Mouse (Mus musculus) kidney, embryonic 14.5 days (tissue): ENCODE measurements around the gene Adh7. TPM values are rescaled to one million over a fixed set of nuclear protein-coding genes. Genes with fewer than 3 reads are reported as not detected.

Experiments used
- ATAC-seq: fragments of 200-750 bp; cut with Nextera tagmentation; 2 replicates; pipeline ENCODE4 v1.8.0; 2017; ENCODE audit warnings: moderate number of reproducible peaks, mild to moderate bottlenecking, moderate TSS enrichment, moderate library complexity; ENCODE audit not compliant: low FRiP score, low TSS enrichment
- H3K27ac ChIP-seq: fragments of 300-500 bp; sonication (generic); 2 replicates; pipeline ENCODE4 v1.5.1; 2014; ENCODE audit warnings: low read depth, mild to moderate bottlenecking, low read length, moderate library complexity, mixed read lengths
- H3K27me3 ChIP-seq: fragments of 300-500 bp; sonication (generic); 2 replicates; pipeline ENCODE4 v1.6.1; 2014; ENCODE audit warnings: mild to moderate bottlenecking, low read length; ENCODE audit not compliant: control insufficient read depth, insufficient read depth
- H3K36me3 ChIP-seq: fragments of 300-500 bp; sonication (generic); 2 replicates; pipeline ENCODE4 v1.6.1; 2014; ENCODE audit warnings: low read length, mixed read lengths; ENCODE audit not compliant: control insufficient read depth, insufficient read depth
- H3K4me1 ChIP-seq: fragments of 300-500 bp; sonication (generic); 2 replicates; pipeline ENCODE4 v1.6.1; 2014; ENCODE audit warnings: low read length, mixed read lengths; ENCODE audit not compliant: control insufficient read depth, insufficient read depth
- H3K4me2 ChIP-seq: fragments of 300-500 bp; sonication (generic); replicated peaks from 2 replicates; pipeline ENCODE4 v1.6.1; 2014; ENCODE audit warnings: low read depth, mild to moderate bottlenecking, low read length
- H3K4me3 ChIP-seq: fragments of 300-500 bp; sonication (generic); 2 replicates; pipeline ENCODE4 v1.5.1; 2014; ENCODE audit warnings: mild to moderate bottlenecking, low read length
- H3K9ac ChIP-seq: fragments of 300-500 bp; sonication (generic); 2 replicates; pipeline ENCODE4 v1.6.1; 2014; ENCODE audit warnings: low read depth, mild to moderate bottlenecking, low read length, moderate library complexity
- H3K9me3 ChIP-seq: fragments of 300-500 bp; sonication (generic); 2 replicates; pipeline ENCODE4 v1.6.1; 2016; ENCODE audit warnings: low read length; ENCODE audit not compliant: control insufficient read depth
- WGBS: fragments of 180-500 bp; shearing (Covaris S2); extraction: QIAGEN DNeasy Blood & Tissue Kit; methylation state at CpG from one replicate; pipeline ENCODE4 v1.1.7; 2014; 5-methylcytosine and 5-hydroxymethylcytosine counted together
- polyA plus RNA-seq: library from polyadenylated mRNA; unstranded; fragments of >200 nt; fragmentation: Nextera tagmentation; extraction: Ambion mirVana; gene quantifications from 2 replicates; pipeline ENCODE4 v1.2.1, GENCODE M21; 2014

Gene Adh7
- polyA plus RNA-seq, 1 experiment from 2014 or later, result 0.46 TPM

DNA sequence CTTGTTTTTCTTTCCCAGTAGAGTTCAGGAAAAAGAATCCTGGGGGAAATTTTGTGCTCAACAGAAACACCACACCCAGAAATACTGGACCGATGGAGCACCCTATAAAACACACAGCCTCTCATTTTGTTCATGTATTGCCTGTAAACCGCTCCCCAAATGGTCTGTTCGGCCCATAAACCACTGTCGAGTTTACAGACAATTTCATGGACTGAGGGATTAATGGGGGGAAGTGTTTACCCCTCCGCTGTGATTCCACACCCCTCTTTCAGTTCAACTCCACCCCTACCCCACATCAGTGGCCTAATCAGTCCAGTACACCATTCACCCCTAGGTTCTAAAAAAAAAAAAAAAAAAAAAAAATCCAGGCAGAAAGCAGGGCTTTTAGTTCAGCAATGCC is 23.4 kb downstream of the Adh7 start:
- ATAC-seq, result peak; percentile 47
- Histone ChIP-seq H3K27me3 (no peaks in the 10 kb centered on the region), H3K36me3 (no peaks in the 10 kb centered on the region), H3K4me2 (no peak overlapping the region), H3K9ac (no peak overlapping the region), H3K9me3 (no peaks in the 10 kb centered on the region), H3K4me1 (peaks cover 5% of the 10 kb centered on the region; the same call in 1 of the 2 replicates), H3K4me3 (no peak overlapping the region), H3K27ac (no peak overlapping the region; the same call in 1 of the 2 replicates)
- 31% methylated on average over 5 of the region's 5 CpGs for WGBS

DNA sequence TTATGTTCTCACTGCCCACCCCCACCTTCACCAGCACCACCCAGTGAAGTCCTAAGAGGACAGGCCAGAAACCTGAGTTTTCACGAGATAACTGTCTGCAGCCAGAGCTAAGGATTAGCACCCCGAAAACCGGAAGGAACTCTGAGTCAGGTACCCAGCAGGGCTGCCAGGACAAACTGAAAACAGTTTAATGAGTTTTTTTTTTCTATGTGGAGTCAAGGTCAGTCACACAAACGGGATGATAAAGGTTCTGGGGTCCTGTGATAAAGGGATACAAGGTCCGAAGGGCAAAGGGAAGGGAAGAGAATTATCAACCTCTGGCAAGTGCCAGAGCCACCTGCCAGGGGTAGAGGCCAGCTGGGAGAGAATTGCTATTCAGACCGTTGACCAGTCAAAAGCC is 23.8 kb downstream of the Adh7 start:
- no peak for ATAC-seq
- Histone ChIP-seq H3K4me3 (no peak overlapping the region), H3K27ac (no peak overlapping the region; the same call in 1 of the 2 replicates), H3K4me2 (no peak overlapping the region), H3K9me3 (no peaks in the 10 kb centered on the region), H3K36me3 (no peaks in the 10 kb centered on the region), H3K27me3 (no peaks in the 10 kb centered on the region), H3K4me1 (peaks cover 5% of the 10 kb centered on the region; the same call in 1 of the 2 replicates), H3K9ac (no peak overlapping the region)
- 40% methylated on average over 6 of the region's 6 CpGs for WGBS

DNA sequence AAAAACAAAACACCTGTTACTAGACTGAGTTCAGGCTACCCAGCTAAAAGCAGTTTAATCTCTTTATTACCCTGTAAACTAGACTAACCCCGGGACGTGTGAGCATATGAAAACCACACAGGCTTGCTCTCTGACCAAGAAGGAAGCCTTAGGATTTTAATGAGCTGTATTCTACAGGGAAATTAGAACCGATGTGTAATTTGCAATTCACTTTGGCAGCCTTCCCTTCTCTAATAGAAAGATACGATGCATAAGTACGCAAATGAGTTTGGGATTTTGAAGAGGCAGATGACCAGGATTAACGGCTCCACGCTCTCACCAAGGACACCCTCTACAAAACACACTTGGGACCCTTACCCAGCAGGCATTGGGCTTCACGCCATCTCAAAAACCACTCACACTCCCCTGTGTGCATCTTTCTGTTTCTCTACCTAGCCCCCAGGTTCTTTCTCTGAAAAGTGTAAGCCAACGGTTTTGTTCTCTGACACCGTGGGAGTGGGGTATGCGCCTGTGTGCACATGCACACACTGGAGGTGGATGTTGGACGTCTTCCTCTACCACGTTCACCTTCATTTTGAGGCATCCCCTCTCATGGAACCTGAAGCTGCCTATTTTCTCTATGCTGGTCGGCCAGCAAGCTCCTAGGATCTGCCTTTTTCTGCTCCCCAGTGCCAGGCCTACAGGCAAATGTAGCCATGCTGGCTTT is 24.6 kb downstream of the Adh7 start:
- Histone ChIP-seq H3K4me2 (no peak overlapping the region), H3K27ac (no peak overlapping the region), H3K36me3 (no peaks in the 10 kb centered on the region), H3K27me3 (no peaks in the 10 kb centered on the region), H3K4me1 (peaks cover 5% of the 10 kb centered on the region; the same call in 1 of the 2 replicates), H3K4me3 (no peak overlapping the region), H3K9ac (no peak overlapping the region), H3K9me3 (no peaks in the 10 kb centered on the region)
- WGBS, result 80% methylated on average over 14 of the region's 14 CpGs
- ATAC-seq, result no peak

DNA sequence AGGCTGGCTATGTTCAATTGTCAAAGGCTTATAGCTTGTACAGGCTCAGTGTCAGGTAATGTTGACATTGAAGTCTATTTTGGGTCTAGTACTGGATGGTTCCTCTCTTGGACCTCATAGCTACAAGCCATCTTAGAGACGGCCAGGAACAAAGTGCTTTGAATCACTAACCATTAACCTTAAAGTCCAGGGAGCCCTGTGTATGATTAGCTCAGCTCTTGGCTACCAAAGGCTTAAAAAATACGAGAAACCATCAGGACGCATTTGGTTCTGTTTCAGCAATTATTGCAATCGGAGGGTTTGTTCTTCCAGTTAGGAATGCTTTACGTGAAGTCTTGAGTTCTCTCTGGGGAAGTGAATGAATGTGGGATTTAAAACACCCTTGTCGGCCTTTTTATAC is 25.4 kb downstream of the Adh7 start:
- H3K9ac ChIP-seq, result no peak overlapping the region
- 71% methylated on average over 6 of the region's 6 CpGs for WGBS
- ATAC-seq, result no peak
- H3K4me2 ChIP-seq, result no peak overlapping the region
- no peaks in the 10 kb centered on the region for H3K9me3 ChIP-seq
- no peaks in the 10 kb centered on the region for H3K27me3 ChIP-seq
- peaks cover 5% of the 10 kb centered on the region; the same call in 1 of the 2 replicates for H3K4me1 ChIP-seq
- H3K4me3 ChIP-seq, result no peak overlapping the region
- no peak overlapping the region for H3K27ac ChIP-seq
- H3K36me3 ChIP-seq, result no peaks in the 10 kb centered on the region

DNA sequence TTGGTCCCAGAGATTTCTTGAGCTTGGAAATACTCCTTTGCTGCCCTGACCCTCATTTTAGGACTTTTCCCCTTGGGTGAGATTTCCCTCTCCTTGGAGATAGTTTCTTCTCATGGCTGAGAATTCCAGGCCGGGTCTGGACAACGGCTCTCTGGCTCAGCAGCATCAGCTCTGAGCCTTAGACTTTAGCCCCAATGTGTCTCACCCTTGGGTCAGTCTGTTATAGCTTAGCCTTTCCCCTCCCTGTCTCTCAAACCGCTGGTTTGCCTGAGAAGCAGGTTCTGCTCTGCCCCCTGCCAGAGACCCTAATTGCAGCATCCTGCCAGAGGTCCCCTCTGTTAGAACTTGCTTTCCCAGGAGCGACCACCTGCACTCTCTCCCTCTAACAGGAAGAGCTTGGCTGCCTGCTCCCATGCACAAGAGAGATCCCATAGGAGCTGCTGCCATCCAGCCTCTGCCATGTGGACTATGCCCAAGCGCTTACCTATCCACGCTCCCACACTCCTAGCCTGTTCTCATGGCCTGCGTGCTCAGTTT is 26.8 kb downstream of the Adh7 start:
- H3K9ac ChIP-seq, result no peak overlapping the region
- H3K36me3 ChIP-seq, result no peaks in the 10 kb centered on the region
- H3K4me2 ChIP-seq, result no peak overlapping the region
- no peaks in the 10 kb centered on the region for H3K9me3 ChIP-seq
- H3K27ac ChIP-seq, result no peak overlapping the region
- WGBS, result 74% methylated on average over 7 of the region's 7 CpGs
- H3K27me3 ChIP-seq, result no peaks in the 10 kb centered on the region
- ATAC-seq, result no peak
- peaks cover 5% of the 10 kb centered on the region; the same call in 1 of the 2 replicates for H3K4me1 ChIP-seq
- no peak overlapping the region for H3K4me3 ChIP-seq

DNA sequence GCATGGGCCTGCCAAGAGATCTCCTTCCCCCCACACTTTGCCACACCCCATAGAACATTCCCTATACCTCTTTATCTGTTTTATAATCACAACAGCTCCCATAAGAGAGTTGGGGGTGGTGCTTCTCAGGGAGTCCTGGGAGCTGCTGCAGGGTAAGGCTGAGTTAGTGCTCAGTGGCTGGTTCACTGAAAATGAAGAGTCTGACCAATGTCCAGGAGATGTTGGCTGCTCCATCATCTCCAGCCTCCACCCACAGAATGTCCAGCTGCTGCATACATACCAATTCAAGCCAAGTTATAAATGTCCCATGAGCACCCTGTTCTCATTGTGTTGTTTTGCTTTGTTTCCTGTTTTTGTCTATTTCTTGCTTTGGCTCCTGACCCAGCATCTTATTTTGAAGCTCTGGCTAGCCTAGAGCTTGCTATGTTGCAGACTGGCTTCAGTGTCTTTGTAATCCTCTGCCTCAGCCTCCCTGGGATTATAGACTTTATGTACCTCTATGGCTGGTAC is 29.0 kb downstream of the Adh7 start:
- no peak for ATAC-seq
- no peak overlapping the region for H3K27ac ChIP-seq
- no peaks in the 10 kb centered on the region; the same call in 1 of the 2 replicates for H3K4me1 ChIP-seq
- H3K4me2 ChIP-seq, result no peak overlapping the region
- no peaks in the 10 kb centered on the region for H3K27me3 ChIP-seq
- H3K9ac ChIP-seq, result no peak overlapping the region
- H3K36me3 ChIP-seq, result no peaks in the 10 kb centered on the region
- H3K9me3 ChIP-seq, result no peaks in the 10 kb centered on the region
- H3K4me3 ChIP-seq, result no peak overlapping the region

DNA sequence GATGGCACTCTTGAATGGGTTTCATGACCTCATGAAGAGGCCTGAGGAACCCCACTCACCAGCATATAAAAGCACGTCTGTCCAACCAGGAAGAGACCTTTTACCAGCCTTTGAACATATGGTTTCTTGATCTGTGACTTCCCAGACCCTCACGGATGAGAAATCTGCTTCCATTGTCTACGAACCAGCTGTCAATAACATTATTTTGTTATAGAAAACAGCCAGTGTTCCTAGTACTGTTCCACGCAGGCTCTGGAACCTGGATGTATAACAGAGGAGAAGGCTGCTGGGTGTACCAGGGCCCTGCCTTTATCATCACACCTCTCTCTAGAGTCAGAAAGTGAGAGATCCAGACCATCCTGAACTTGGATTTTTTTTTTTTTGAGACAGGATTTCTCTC is 29.7 kb downstream of the Adh7 start:
- no peaks in the 10 kb centered on the region for H3K36me3 ChIP-seq
- no peak overlapping the region for H3K27ac ChIP-seq
- 82% methylated on average over 4 of the region's 4 CpGs for WGBS
- ATAC-seq, result no peak
- H3K9ac ChIP-seq, result no peak overlapping the region
- H3K4me3 ChIP-seq, result no peak overlapping the region
- no peaks in the 10 kb centered on the region for H3K4me1 ChIP-seq
- no peaks in the 10 kb centered on the region for H3K9me3 ChIP-seq
- no peaks in the 10 kb centered on the region for H3K27me3 ChIP-seq
- H3K4me2 ChIP-seq, result no peak overlapping the region

DNA sequence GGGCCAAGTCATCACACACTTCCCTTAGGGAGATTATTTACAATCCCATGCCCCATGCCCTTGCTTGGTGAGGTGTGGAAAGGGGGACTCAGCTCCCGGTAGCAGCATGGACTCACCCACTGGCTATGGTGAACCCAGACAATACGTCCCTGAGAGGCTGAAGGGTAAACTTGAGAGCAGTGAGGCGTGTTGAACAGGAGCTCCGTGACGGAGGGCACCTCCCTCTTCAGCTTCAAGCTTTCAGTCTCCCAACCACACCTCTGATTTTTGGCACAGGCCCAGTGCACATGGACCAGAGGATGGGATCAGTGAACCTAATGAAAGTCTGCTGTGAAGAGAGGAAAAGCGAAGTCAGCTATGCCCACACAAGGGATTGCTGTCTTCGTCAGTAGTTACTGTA is 30.5 kb downstream of the Adh7 start:
- Histone ChIP-seq H3K27me3 (no peaks in the 10 kb centered on the region), H3K4me2 (no peak overlapping the region), H3K4me1 (no peaks in the 10 kb centered on the region), H3K9me3 (no peaks in the 10 kb centered on the region), H3K27ac (peak overlapping the region; percentile 56; the same call in 1 of the 2 replicates), H3K36me3 (no peaks in the 10 kb centered on the region), H3K4me3 (no peak overlapping the region), H3K9ac (no peak overlapping the region)
- ATAC-seq, result peak; percentile 96
- 35% methylated on average over 7 of the region's 7 CpGs for WGBS

DNA sequence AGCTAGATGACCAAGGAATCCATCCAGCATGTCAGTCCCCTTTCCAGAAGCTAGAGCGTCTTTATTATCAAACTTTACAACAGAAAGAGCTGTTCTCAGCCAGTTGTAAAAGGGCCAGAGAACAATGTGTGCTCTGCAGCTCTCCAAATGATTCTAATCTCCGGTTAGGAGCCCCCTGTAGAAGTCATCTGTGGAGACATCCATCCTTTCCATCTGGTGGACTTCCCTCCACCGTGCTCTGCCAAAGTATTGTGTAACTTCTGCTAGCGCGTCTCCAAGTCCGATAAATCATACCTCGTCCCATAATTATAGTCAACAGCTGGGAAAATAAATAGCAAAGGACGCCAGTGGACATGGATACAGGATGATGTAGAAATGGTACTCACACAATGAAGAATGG is 31.2 kb downstream of the Adh7 start:
- 72% methylated on average over 8 of the region's 8 CpGs for WGBS
- peaks cover 3% of the 10 kb centered on the region; the same call in 1 of the 2 replicates for H3K4me1 ChIP-seq
- no peak overlapping the region for H3K4me3 ChIP-seq
- no peaks in the 10 kb centered on the region for H3K27me3 ChIP-seq
- H3K36me3 ChIP-seq, result no peaks in the 10 kb centered on the region
- no peak for ATAC-seq
- no peak overlapping the region for H3K9ac ChIP-seq
- H3K27ac ChIP-seq, result peak overlapping the region; percentile 51; the same call in 1 of the 2 replicates
- H3K4me2 ChIP-seq, result no peak overlapping the region
- no peaks in the 10 kb centered on the region for H3K9me3 ChIP-seq
